Mouse (Mus musculus) intestine, postnatal 0 days (tissue): ENCODE measurements around the gene Colq. TPM values are rescaled to one million over a fixed set of nuclear protein-coding genes. Genes with fewer than 3 reads are reported as not detected.

Experiments used
- ATAC-seq: fragments of 200-750 bp; cut with Nextera tagmentation; 2 replicates; pipeline ENCODE4 v1.8.0; 2017; ENCODE audit warnings: mild to moderate bottlenecking, moderate TSS enrichment, moderate library complexity
- H3K27ac ChIP-seq: fragments of 300-500 bp; sonication (generic); 2 replicates; pipeline ENCODE4 v1.5.1; 2014; ENCODE audit warnings: mild to moderate bottlenecking, low read depth, low read length, moderate library complexity
- H3K27me3 ChIP-seq: fragments of 300-500 bp; sonication (generic); replicated peaks from 2 replicates; pipeline ENCODE4 v1.6.1; 2014; ENCODE audit warnings: low read length, mixed read lengths; ENCODE audit not compliant: control insufficient read depth, insufficient read depth
- H3K36me3 ChIP-seq: fragments of 300-500 bp; sonication (generic); 2 replicates; pipeline ENCODE4 v1.6.1; 2014; ENCODE audit warnings: mild to moderate bottlenecking, moderate library complexity; ENCODE audit not compliant: control insufficient read depth, insufficient read depth
- H3K4me1 ChIP-seq: fragments of 300-500 bp; sonication (generic); replicated peaks from 2 replicates; pipeline ENCODE4 v1.6.1; 2014; ENCODE audit warnings: antibody characterized with exemption, low read length, mixed read lengths; ENCODE audit not compliant: control insufficient read depth, insufficient read depth
- H3K4me2 ChIP-seq: fragments of 300-500 bp; sonication (generic); replicated peaks from 2 replicates; pipeline ENCODE4 v1.6.1; 2014; ENCODE audit warnings: low read depth, mild to moderate bottlenecking, moderate library complexity
- H3K4me3 ChIP-seq: fragments of 300-500 bp; sonication (generic); 2 replicates; pipeline ENCODE4 v1.5.1; 2014; ENCODE audit warnings: low read depth, low read length
- H3K9ac ChIP-seq: fragments of 300-500 bp; sonication (generic); 2 replicates; pipeline ENCODE4 v1.6.1; 2014; ENCODE audit warnings: mild to moderate bottlenecking, low read depth, low read length
- H3K9me3 ChIP-seq: fragments of 300-500 bp; sonication (generic); 2 replicates; pipeline ENCODE4 v1.6.1; 2016; ENCODE audit warnings: mixed run types; ENCODE audit not compliant: control insufficient read depth
- CTCF ChIP-seq: sonication (generic); IDR thresholded peaks from 2 replicates; pipeline ENCODE4 v1.5.1; 2016; ENCODE audit warnings: low read depth, mild to moderate bottlenecking, control low read depth, antibody characterized with exemption, moderate library complexity
- WGBS: fragments of 180-500 bp; shearing (Covaris S2); extraction: QIAGEN DNeasy Blood & Tissue Kit; methylation state at CpG from one replicate; pipeline ENCODE4 v1.1.7; 2014; 5-methylcytosine and 5-hydroxymethylcytosine counted together
- polyA plus RNA-seq: library from polyadenylated mRNA; unstranded; fragments of >200 nt; fragmentation: Nextera tagmentation; extraction: Ambion mirVana; gene quantifications from 2 replicates; pipeline ENCODE4 v1.2.1, GENCODE M21; 2015

The Colq gene
- polyA plus RNA-seq, 1 experiment from 2014 or later, result 0.66 TPM

DNA sequence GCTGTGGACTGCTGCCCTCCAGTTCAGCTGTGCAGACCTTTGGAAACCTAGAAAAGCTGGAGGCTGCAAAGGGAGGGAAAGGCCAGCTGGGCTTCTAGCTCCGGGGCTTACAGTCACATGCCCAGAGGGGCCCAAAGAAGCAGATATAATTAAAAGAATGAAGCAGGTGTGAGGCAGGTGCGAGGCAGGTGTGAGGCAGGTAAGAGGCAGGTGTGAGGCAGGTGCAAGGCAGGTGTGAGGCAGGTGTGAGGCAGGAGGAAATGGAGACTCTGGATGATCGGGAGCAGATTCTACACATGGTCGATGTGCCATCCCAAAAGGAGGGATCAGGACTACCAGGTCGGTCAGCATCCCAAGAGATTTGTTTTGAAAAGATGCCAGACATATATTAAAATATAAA is 19.7 kb downstream of the Colq start:
- Histone ChIP-seq H3K27ac (no peak overlapping the region), H3K27me3 (no peaks in the 10 kb centered on the region), H3K36me3 (no peaks in the 10 kb centered on the region), H3K4me2 (no peak overlapping the region), H3K4me1 (no peaks in the 10 kb centered on the region), H3K9ac (no peak overlapping the region), H3K9me3 (no peaks in the 10 kb centered on the region), H3K4me3 (no peak overlapping the region)
- no peak for TF ChIP-seq CTCF
- no peak for ATAC-seq
- WGBS, result 79% methylated on average over 5 of the region's 5 CpGs

- H3K4me1 ChIP-seq, result no peaks in the 10 kb centered on the region
- no peak for ATAC-seq
- H3K36me3 ChIP-seq, result no peaks in the 10 kb centered on the region
- TF ChIP-seq CTCF, result no peak
- H3K27me3 ChIP-seq, result no peaks in the 10 kb centered on the region
- 54% methylated on average over 6 of the region's 6 CpGs for WGBS
- no peak overlapping the region for H3K27ac ChIP-seq
- H3K4me2 ChIP-seq, result no peak overlapping the region
- H3K9me3 ChIP-seq, result no peaks in the 10 kb centered on the region
- no peak overlapping the region for H3K4me3 ChIP-seq
- no peak overlapping the region for H3K9ac ChIP-seq
Observed at GRCm38 (mm10) chr14:31570131-31570951, 20.8 kb downstream of the Colq start.

DNA sequence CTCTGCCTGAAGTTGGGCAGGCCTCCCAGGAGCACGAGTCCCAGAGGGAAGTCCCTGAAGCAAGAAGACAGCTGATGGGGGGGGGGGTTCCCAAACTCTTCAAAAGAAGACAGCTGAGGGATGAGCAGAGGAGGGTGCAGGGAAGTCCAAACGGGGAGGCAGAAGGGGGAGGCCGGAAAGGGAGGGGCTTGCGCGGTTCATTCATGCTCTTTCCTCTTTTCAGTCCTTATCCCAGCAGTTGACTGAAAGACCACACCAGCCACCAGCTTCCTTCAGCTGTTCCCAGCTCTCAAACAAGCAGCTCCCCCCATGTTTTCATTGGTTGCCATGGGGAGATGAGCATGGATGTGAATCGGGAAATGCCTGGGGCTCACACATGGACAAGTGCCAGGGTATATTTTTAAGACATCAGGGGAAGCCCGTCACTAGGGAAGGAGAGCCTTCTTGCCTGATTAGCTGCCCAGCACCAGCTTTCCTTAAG is 22.0 kb downstream of the Colq start:
- no peaks in the 10 kb centered on the region for H3K4me1 ChIP-seq
- H3K9ac ChIP-seq, result no peak overlapping the region
- no peak overlapping the region for H3K27ac ChIP-seq
- no peaks in the 10 kb centered on the region for H3K9me3 ChIP-seq
- WGBS, result 54% methylated on average over 7 of the region's 7 CpGs
- TF ChIP-seq CTCF, result no peak
- H3K4me2 ChIP-seq, result no peak overlapping the region
- no peak overlapping the region for H3K4me3 ChIP-seq
- no peaks in the 10 kb centered on the region for H3K27me3 ChIP-seq
- no peaks in the 10 kb centered on the region for H3K36me3 ChIP-seq
- ATAC-seq, result no peak

- Histone ChIP-seq H3K9me3 (no peaks in the 10 kb centered on the region), H3K36me3 (no peaks in the 10 kb centered on the region), H3K27me3 (no peaks in the 10 kb centered on the region), H3K27ac (no peak overlapping the region), H3K4me1 (no peaks in the 10 kb centered on the region), H3K4me3 (no peak overlapping the region), H3K4me2 (no peak overlapping the region), H3K9ac (no peak overlapping the region)
- no peak for TF ChIP-seq CTCF
- 34% methylated on average over 9 of the region's 9 CpGs for WGBS
- ATAC-seq, result no peak
Observed at GRCm38 (mm10) chr14:31565478-31566212, 25.5 kb downstream of the Colq start.

DNA sequence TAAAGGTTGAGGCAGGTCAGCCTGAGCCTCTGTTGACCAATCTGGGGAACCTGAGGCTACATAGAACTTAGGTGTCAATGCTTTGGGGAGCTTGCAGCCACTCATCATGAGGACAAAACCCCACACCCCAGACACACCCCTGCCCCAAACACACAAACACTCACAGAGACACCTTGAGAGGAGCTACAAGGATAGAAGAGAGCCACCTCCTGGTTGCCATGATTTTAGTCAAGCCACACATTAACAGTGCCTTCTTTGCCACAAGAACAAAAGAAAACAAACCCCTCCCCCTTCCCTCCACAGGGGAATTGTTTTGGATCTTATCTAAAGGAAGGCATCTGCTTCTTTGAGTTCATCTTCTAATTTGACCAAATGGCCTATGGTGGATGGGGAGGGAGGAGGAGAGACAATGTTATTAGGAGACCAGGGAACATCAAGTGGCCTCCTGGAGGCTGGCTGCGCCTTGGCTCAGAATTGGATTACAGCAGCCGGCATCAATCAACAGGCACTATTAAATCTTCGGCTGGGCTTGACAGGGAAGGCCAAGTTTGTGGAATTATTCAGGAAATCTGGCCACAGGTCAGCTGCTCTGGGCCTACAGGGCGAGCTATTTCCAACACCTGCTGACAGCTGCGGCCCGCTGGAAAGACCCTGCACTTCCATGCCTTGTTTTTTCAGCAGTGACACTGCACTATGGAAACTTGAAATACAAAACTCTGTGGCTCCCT is 26.5 kb downstream of the Colq start:
- no peaks in the 10 kb centered on the region for H3K36me3 ChIP-seq
- ATAC-seq, result no peak
- 33% methylated on average over 6 of the region's 6 CpGs for WGBS
- H3K4me2 ChIP-seq, result no peak overlapping the region
- peak; percentile 45 for TF ChIP-seq CTCF
- H3K4me1 ChIP-seq, result no peaks in the 10 kb centered on the region
- no peak overlapping the region for H3K4me3 ChIP-seq
- no peaks in the 10 kb centered on the region for H3K27me3 ChIP-seq
- no peaks in the 10 kb centered on the region for H3K9me3 ChIP-seq
- no peak overlapping the region for H3K9ac ChIP-seq
- H3K27ac ChIP-seq, result no peak overlapping the region

DNA sequence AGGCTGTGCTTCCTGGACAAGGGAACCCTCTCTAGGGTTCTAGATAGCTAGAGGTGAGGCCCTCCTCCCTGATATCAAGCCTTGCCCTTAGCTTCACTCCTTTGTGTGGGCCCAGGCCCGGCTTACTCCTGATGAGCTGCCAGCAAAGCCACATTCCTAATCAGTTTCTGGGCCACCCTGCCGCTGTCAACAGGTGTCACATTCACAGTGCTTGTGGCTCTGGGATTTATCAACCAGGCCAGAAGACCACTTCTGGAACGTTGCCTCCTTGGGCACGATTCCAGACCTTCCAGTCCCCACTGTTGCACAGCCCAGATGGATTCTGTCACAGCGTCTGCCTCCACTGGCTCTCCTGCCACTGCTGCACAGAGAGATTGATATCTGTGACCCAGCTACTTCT is 30.3 kb downstream of the Colq start:
- ATAC-seq, result no peak
- 30% methylated on average over 5 of the region's 5 CpGs for WGBS
- Histone ChIP-seq H3K4me1 (no peaks in the 10 kb centered on the region), H3K4me2 (no peak overlapping the region), H3K27me3 (no peaks in the 10 kb centered on the region), H3K27ac (no peak overlapping the region), H3K36me3 (no peaks in the 10 kb centered on the region), H3K9ac (no peak overlapping the region), H3K9me3 (no peaks in the 10 kb centered on the region), H3K4me3 (no peak overlapping the region)
- TF ChIP-seq CTCF, result no peak
